Mouse (Mus musculus) ES-E14 (cell line): Measurements from ENCODE around the gene Sh3glb1. TPM values are rescaled to one million over a fixed set of nuclear protein-coding genes. Genes with fewer than 3 reads are reported as not detected.

Experiments used
- DNase-seq: peaks from one replicate; pipeline ENCODE4 v3.0.0-alpha.2; 2013; ENCODE audit warnings: low read depth, low spot score
- H3K27ac ChIP-seq: 2 replicates; pipeline ENCODE4 v1.5.1; 2012; ENCODE audit warnings: low read depth, mild to moderate bottlenecking, low read length, moderate library complexity, mixed read lengths; ENCODE audit not compliant: poor library complexity, insufficient read depth, severe bottlenecking
- H3K36me3 ChIP-seq: 2 replicates; pipeline ENCODE4 v1.6.1; 2012; ENCODE audit warnings: mild to moderate bottlenecking, low read length, moderate library complexity, mixed read lengths; ENCODE audit not compliant: control insufficient read depth, poor library complexity, insufficient read depth, severe bottlenecking
- H3K4me1 ChIP-seq, 2 experiments: fragments of 150-350 bp in 1 of 2; sonication (generic) in 1 of 2; 2 replicates each; pipeline ENCODE4 v1.6.1; 2012; ENCODE audit warnings: low read length in 2 of 2, mild to moderate bottlenecking in 1 of 2, mixed read lengths in 1 of 2; ENCODE audit not compliant: control insufficient read depth in 2 of 2, insufficient read depth in 2 of 2, poor library complexity in 1 of 2
- H3K4me3 ChIP-seq, 2 experiments: fragments of 150-350 bp in 1 of 2; sonication (generic) in 1 of 2; 2 replicates each; pipeline ENCODE4 v1.5.1; 2012; ENCODE audit warnings: low read length in 2 of 2, low read depth in 1 of 2, mild to moderate bottlenecking in 1 of 2, mixed read lengths in 1 of 2; ENCODE audit not compliant: insufficient read depth in 1 of 2, poor library complexity in 1 of 2, severe bottlenecking in 1 of 2
- H3K9ac ChIP-seq: 2 replicates; pipeline ENCODE4 v1.6.1; 2012; ENCODE audit warnings: low read depth, mild to moderate bottlenecking, low read length, mixed read lengths; ENCODE audit not compliant: poor library complexity, insufficient read depth, severe bottlenecking
- H3K9me3 ChIP-seq: fragments of 150-350 bp; sonication (generic); 2 replicates; pipeline ENCODE4 v1.6.1; 2012; ENCODE audit warnings: low read depth, mild to moderate bottlenecking, low read length; ENCODE audit not compliant: control insufficient read depth, insufficient read depth
- CHD2 ChIP-seq: IDR thresholded peaks from 2 replicates; pipeline ENCODE4 v1.6.1; 2014; ENCODE audit warnings: mild to moderate bottlenecking, low read depth, low read length, inconsistent platforms
- HCFC1 ChIP-seq: IDR thresholded peaks from 2 replicates; pipeline ENCODE4 v1.6.1; 2012; ENCODE audit warnings: low read length, inconsistent platforms, borderline replicate concordance; ENCODE audit not compliant: insufficient read depth
- MAFK ChIP-seq: IDR thresholded peaks from 2 replicates; pipeline ENCODE4 v1.6.1; 2014; ENCODE audit warnings: mild to moderate bottlenecking, low read depth, low read length, inconsistent platforms; ENCODE audit not compliant: insufficient read depth
- ZC3H11A ChIP-seq: IDR thresholded peaks from 2 replicates; pipeline ENCODE4 v1.6.1; 2012; ENCODE audit warnings: low read depth, mild to moderate bottlenecking, inconsistent platforms, low read length, borderline replicate concordance
- ZNF384 ChIP-seq: IDR thresholded peaks from 2 replicates; pipeline ENCODE4 v1.6.1; 2012; ENCODE audit warnings: low read depth, low read length, inconsistent platforms
- in situ Hi-C, 2 experiments: fragments of 600-800 bp; cut with MboI; formaldehyde crosslinking; loops; one replicate each; pipeline ENCODE4 v1.15.1; 2025; ENCODE audit warnings: low sequenced_read_pairs in 2 of 2, inconsistent platforms in 1 of 2; ENCODE audit not compliant: unreplicated experiment in 2 of 2
- total RNA-seq: library from RNA; depleted of rRNA; stranded (reverse); fragments of 300-350 nt; gene quantifications from 2 replicates; pipeline ENCODE4 v1.2.3, GENCODE M21; 2012

The Sh3glb1 gene
- total RNA-seq, 1 experiment: 36.2 TPM

DNA sequence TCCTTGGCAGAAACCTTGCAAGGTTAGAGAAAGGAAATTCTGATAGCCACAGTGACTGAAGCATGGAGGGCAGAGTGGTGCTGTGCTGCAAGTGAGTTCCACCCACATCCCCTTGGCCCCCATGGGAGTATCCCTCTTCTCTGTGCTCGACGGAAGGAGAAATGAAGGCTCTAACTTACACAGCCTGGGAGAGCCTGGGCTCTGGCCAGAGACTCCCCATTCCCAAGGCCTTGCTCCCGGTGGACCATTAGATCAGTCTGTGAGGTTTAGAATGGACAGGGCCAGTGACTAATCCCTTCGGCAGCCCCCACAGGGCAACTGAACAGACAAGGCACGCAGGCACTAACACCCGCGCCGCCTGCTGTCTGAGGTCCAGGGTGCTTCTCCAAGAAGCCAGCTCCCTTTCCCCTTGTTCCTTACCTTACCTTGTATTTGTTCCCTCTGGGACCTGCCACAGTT, 40.4 kb downstream of the Sh3glb1 start:
- DNase-seq: no peak
- no peak overlapping the region for H3K9ac ChIP-seq
- H3K9me3 ChIP-seq: no peaks in the 10 kb centered on the region
- in situ Hi-C loops: no loop called here
- H3K4me3 ChIP-seq: no peak overlapping the region; a peak in 1 of 4 replicates
- no peak overlapping the region for H3K27ac ChIP-seq
- no peaks in the 10 kb centered on the region for H3K4me1 ChIP-seq
- no peak for TF ChIP-seq MAFK
- TF ChIP-seq HCFC1: no peak
- no peak for TF ChIP-seq ZC3H11A
- TF ChIP-seq ZNF384: no peak
- TF ChIP-seq CHD2: no peak
- H3K36me3 ChIP-seq: no peaks in the 10 kb centered on the region

DNA sequence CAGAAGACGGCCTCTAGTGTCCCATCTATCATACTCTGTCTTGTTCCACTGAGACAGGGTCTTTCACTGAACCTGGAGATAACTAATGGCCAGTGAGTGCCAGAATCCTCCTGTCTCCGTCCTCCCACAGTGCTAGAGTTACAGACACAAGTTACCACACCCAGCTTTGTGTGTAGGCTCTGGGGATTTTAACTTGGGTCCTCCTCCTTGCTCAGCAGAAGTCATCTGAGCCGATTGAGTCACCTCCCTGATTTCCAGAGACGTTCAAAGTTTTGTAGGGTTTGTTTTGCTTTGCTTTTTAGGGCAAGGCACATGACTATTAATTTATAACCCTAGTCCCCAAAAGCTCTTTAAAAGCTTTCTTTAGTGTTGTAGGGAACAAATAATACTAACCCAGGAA, 41.0 kb downstream of the Sh3glb1 start:
- Histone ChIP-seq H3K4me3 (no peak overlapping the region), H3K27ac (no peak overlapping the region), H3K9ac (no peak overlapping the region), H3K4me1 (no peaks in the 10 kb centered on the region), H3K9me3 (no peaks in the 10 kb centered on the region), H3K36me3 (no peaks in the 10 kb centered on the region)
- DNase-seq: no peak
- TF ChIP-seq HCFC1 (no peak), MAFK (no peak), ZNF384 (no peak), ZC3H11A (no peak), CHD2 (no peak)
- in situ Hi-C loops: no loop called here

GRCm38 (mm10) chr3:144677751-144678150, 42.4 kb downstream of the Sh3glb1 start:
- Histone ChIP-seq H3K36me3 (no peaks in the 10 kb centered on the region), H3K9me3 (no peaks in the 10 kb centered on the region), H3K4me3 (no peak overlapping the region), H3K4me1 (no peaks in the 10 kb centered on the region), H3K27ac (no peak overlapping the region), H3K9ac (no peak overlapping the region)
- TF ChIP-seq HCFC1 (no peak), MAFK (no peak), ZC3H11A (no peak), CHD2 (no peak), ZNF384 (no peak)
- DNase-seq: no peak
- in situ Hi-C loops: no loop called here

DNA sequence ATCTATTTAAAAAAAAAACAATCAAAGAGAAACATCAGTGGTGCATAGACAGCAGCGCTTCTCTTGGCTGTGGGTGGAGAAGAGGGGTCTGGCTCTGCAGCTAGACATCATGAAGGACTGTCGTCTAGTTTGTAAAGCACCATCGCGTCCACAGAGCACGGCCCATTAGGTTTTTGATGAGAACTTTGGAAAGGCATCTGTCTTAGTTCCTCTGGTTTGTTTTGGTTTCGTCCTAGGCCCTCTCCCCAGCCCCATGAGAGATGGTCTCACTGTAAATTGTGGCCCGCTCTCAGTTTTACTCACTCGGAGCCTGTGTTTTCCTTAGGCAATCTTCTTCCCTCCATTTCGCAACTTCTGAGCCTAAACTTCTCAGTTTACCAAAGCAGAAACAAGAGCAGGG, 43.9 kb downstream of the Sh3glb1 start:
- no peak overlapping the region for H3K27ac ChIP-seq
- in situ Hi-C loops: no loop called here
- H3K36me3 ChIP-seq: no peaks in the 10 kb centered on the region
- no peak overlapping the region for H3K9ac ChIP-seq
- no peak for DNase-seq
- H3K4me3 ChIP-seq: no peak overlapping the region
- no peaks in the 10 kb centered on the region for H3K4me1 ChIP-seq
- no peaks in the 10 kb centered on the region for H3K9me3 ChIP-seq
- TF ChIP-seq MAFK (no peak), ZNF384 (no peak), ZC3H11A (no peak), CHD2 (no peak), HCFC1 (no peak)

- TF ChIP-seq MAFK (no peak), HCFC1 (no peak), CHD2 (no peak), ZNF384 (no peak), ZC3H11A (no peak)
- H3K4me1 ChIP-seq: no peaks in the 10 kb centered on the region
- in situ Hi-C loops: no loop called here
- H3K4me3 ChIP-seq: no peak overlapping the region
- no peaks in the 10 kb centered on the region for H3K9me3 ChIP-seq
- H3K27ac ChIP-seq: no peak overlapping the region
- no peak overlapping the region for H3K9ac ChIP-seq
- no peak for DNase-seq
- H3K36me3 ChIP-seq: no peaks in the 10 kb centered on the region
Measured at GRCm38 (mm10) chr3:144672016-144672415, 48.1 kb downstream of the Sh3glb1 start.
